Mouse (Mus musculus) retina, adult 2 months (tissue): ENCODE results near the gene Arl15.

ENCODE experiments used
- DNase-seq: peaks from one replicate; pipeline ENCODE4 v3.0.0-alpha.2; 2012; ENCODE audit warnings: low read depth, low spot score

Gene Arl15

GRCm38 (mm10) chr13:113844717-113845116 is 50.4 kb downstream of the Arl15 start:
- no peak for DNase-seq

GRCm38 (mm10) chr13:113845229-113845628 is 50.9 kb downstream of the Arl15 start:
- no peak for DNase-seq

GRCm38 (mm10) chr13:113846413-113846812 is 52.1 kb downstream of the Arl15 start:
- no peak for DNase-seq

GRCm38 (mm10) chr13:113850431-113851034 is 56.2 kb downstream of the Arl15 start:
- no peak for DNase-seq

GRCm38 (mm10) chr13:113851602-113852375 is 57.5 kb downstream of the Arl15 start:
- DNase-seq: no peak

GRCm38 (mm10) chr13:113852376-113852666 is 58.0 kb downstream of the Arl15 start:
- DNase-seq: no peak

- DNase-seq: no peak
Measured at GRCm38 (mm10) chr13:113854146-113854545, 59.8 kb downstream of the Arl15 start.

GRCm38 (mm10) chr13:113854551-113855312 is 60.4 kb downstream of the Arl15 start:
- DNase-seq: no peak

GRCm38 (mm10) chr13:113856946-113857345 is 62.6 kb downstream of the Arl15 start:
- DNase-seq: no peak

GRCm38 (mm10) chr13:113858667-113859391 is 64.5 kb downstream of the Arl15 start:
- DNase-seq: no peak

- no peak for DNase-seq
Measured at GRCm38 (mm10) chr13:113859392-113859776, 65.1 kb downstream of the Arl15 start.

GRCm38 (mm10) chr13:113860816-113861215 is 66.5 kb downstream of the Arl15 start:
- no peak for DNase-seq

GRCm38 (mm10) chr13:113861231-113861630 is 66.9 kb downstream of the Arl15 start:
- no peak for DNase-seq

GRCm38 (mm10) chr13:113862951-113863350 is 68.6 kb downstream of the Arl15 start:
- no peak for DNase-seq

- DNase-seq: no peak
Measured at GRCm38 (mm10) chr13:113863688-113864087, 69.4 kb downstream of the Arl15 start.

- DNase-seq: no peak
Measured at GRCm38 (mm10) chr13:113864278-113864677, 70.0 kb downstream of the Arl15 start.

- DNase-seq: no peak
Measured at GRCm38 (mm10) chr13:113864893-113865292, 70.6 kb downstream of the Arl15 start.

GRCm38 (mm10) chr13:113865378-113865777 is 71.1 kb downstream of the Arl15 start:
- DNase-seq: no peak

GRCm38 (mm10) chr13:113865806-113866205 is 71.5 kb downstream of the Arl15 start:
- DNase-seq: no peak

- DNase-seq: no peak
Measured at GRCm38 (mm10) chr13:113867736-113868135, 73.4 kb downstream of the Arl15 start.

GRCm38 (mm10) chr13:113869212-113870205 is 75.2 kb downstream of the Arl15 start:
- no peak for DNase-seq
